Mouse (Mus musculus) lung, postnatal 0 days (tissue): ENCODE measurements around the gene Cadm2.

Experiments
- CTCF ChIP-seq: IDR thresholded peaks from 2 replicates; pipeline ENCODE4 v1.5.1; 2016; ENCODE audit warnings: antibody characterized with exemption, mild to moderate bottlenecking
- EP300 ChIP-seq: IDR thresholded peaks from 2 replicates; pipeline ENCODE4 v1.6.1; 2016; ENCODE audit warnings: antibody characterized with exemption, mild to moderate bottlenecking, control low read depth

- TF ChIP-seq CTCF (no peak), EP300 (no peak)
Measured at GRCm38 (mm10) chr16:66871201-66871600, 749.5 kb downstream of the Cadm2 start.
